Mouse (Mus musculus): ENCODE measurements at regions not wholly inside any gene's neighbourhood (a gene's known extent, or its start where the extent isn't known, plus 50 kb on each side); places are given as distances from the start of the nearest gene placed in this dataset.

GRCm38 (mm10) chr10:16789641-16790243 is 933.3 kb upstream of the Cited2 start:
- DNase-seq, result peak in 1 of 2 experiments; percentile 3

GRCm38 (mm10) chr10:16803978-16804377 is 919.0 kb upstream of the Cited2 start:
- no peak for DNase-seq

GRCm38 (mm10) chr10:16810716-16811115 is 912.3 kb upstream of the Cited2 start:
- no peak for DNase-seq

- DNase-seq, result no peak
Observed at GRCm38 (mm10) chr10:16814013-16814412, 909.0 kb upstream of the Cited2 start.

- DNase-seq, result no peak
Observed at GRCm38 (mm10) chr10:16861534-16861933, 861.5 kb upstream of the Cited2 start.

GRCm38 (mm10) chr10:16866914-16867313 is 856.1 kb upstream of the Cited2 start:
- no peak for DNase-seq

GRCm38 (mm10) chr10:16874131-16874530 is 848.9 kb upstream of the Cited2 start:
- no peak for DNase-seq

GRCm38 (mm10) chr10:16878197-16878596 is 844.8 kb upstream of the Cited2 start:
- no peak for DNase-seq

GRCm38 (mm10) chr10:16893316-16893715 is 829.7 kb upstream of the Cited2 start:
- no peak for DNase-seq

GRCm38 (mm10) chr10:16895332-16895731 is 827.7 kb upstream of the Cited2 start:
- DNase-seq, result no peak

GRCm38 (mm10) chr10:16922888-16923287 is 800.1 kb upstream of the Cited2 start:
- no peak for DNase-seq

GRCm38 (mm10) chr10:16923851-16924250 is 799.2 kb upstream of the Cited2 start:
- DNase-seq, result no peak

GRCm38 (mm10) chr10:16937705-16938104 is 785.3 kb upstream of the Cited2 start:
- DNase-seq, result no peak

- DNase-seq, result no peak
Observed at GRCm38 (mm10) chr10:16951636-16952035, 771.4 kb upstream of the Cited2 start.

- no peak for DNase-seq
Observed at GRCm38 (mm10) chr10:16960971-16961370, 762.0 kb upstream of the Cited2 start.

GRCm38 (mm10) chr10:16962463-16962862 is 760.6 kb upstream of the Cited2 start:
- DNase-seq, result no peak

- no peak for DNase-seq
Observed at GRCm38 (mm10) chr10:16978770-16979169, 744.2 kb upstream of the Cited2 start.

- DNase-seq, result no peak
Observed at GRCm38 (mm10) chr10:16990227-16990626, 732.8 kb upstream of the Cited2 start.

- DNase-seq, result peak in 1 of 2 experiments; percentile 18
Observed at GRCm38 (mm10) chr10:16993789-16994188, 729.2 kb upstream of the Cited2 start.

GRCm38 (mm10) chr10:16994526-16994925 is 728.5 kb upstream of the Cited2 start:
- DNase-seq, result peak; percentile 14 to 25

GRCm38 (mm10) chr10:16995010-16995409 is 728.0 kb upstream of the Cited2 start:
- no peak for DNase-seq

GRCm38 (mm10) chr10:16996820-16997466 is 726.1 kb upstream of the Cited2 start:
- peak; percentile 18 to 31 for DNase-seq

GRCm38 (mm10) chr10:17001320-17001719 is 721.7 kb upstream of the Cited2 start:
- no peak for DNase-seq

GRCm38 (mm10) chr10:17003123-17003849 is 719.7 kb upstream of the Cited2 start:
- no peak for DNase-seq
